Mouse (Mus musculus) left cerebral cortex, postnatal 14 days (tissue): Measurements from ENCODE around the gene Fkbp9. TPM values are rescaled to one million over a fixed set of nuclear protein-coding genes. Genes with fewer than 3 reads are reported as not detected.

Source experiments
- DNase-seq, 2 experiments: peaks; one replicate each; pipeline ENCODE4 v3.0.0; 2021 to 2022; ENCODE audit warnings: low spot score in 2 of 2, mixed read lengths in 1 of 2
- intact Hi-C: fragments of 180-260 bp; cut with DNase I; formaldehyde crosslinking; loops from one replicate; pipeline ENCODE4 v1.15.1; 2025
- total RNA-seq, 2 experiments: library from RNA; stranded (reverse); gene quantifications; 2 replicates each; pipeline ENCODE4 v1.2.3; 2021

The Fkbp9 gene
- total RNA-seq, 2 experiments from 2014 or later, result 26.7 to 27.5 TPM

DNA sequence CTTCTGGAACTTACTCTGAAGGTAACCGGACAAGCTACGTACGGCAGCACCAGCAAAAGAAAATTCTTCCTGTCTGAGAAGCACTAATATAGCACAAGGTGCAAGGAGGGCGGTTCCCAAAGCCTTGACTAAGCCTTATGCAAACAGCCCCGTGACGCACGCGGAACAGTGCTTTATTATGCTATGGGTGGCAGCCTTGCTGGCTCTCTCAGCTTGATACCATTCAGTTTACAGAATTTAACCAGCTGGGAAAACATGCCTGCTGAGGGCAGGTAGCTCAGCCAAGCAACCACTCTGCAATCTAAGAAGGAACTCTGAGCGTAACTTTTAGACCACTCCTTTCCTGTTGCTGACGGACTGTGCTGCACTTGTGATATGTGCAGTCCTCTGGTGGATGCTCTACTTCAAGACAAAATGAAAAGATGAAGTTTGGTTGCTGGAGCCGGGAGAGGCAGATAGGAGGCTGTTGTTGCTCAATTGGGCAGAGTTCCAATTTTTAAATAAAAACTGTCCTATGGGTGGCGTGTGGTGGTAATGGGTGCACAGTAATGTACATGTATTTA lies 70.0 kb downstream of the Fkbp9 start:
- peak in 1 of 2 experiments; percentile 46 for DNase-seq
- intact Hi-C loops, result no loop called here

GRCm38 (mm10) chr6:56902606-56903520 lies 71.0 kb downstream of the Fkbp9 start:
- no peak for DNase-seq

DNA sequence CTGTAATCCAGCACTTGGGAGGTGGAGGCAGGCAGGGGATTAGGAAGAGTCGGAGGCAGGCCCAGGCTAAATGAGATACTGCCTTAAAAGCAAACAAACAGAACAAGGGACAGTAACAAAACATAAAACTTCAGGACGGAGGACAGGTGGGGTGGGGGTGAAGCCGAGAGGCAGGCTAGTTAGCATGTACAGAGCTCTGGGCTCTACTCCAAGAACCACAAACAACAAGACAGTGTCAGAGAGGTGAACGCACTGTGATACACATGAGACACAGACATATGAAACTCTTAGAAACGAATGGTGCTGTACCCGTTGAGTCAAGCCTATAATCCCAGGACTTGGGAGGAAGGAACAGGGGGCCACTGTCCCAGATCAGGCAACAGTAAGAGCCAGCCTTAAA lies 72.0 kb downstream of the Fkbp9 start:
- intact Hi-C loops, result no loop called here
- DNase-seq, result no peak

More at GRCm38 (mm10) chr6:56902606-56903520, 71.0 kb downstream of the Fkbp9 start:
- intact Hi-C loops, result no loop called here

- DNase-seq, result peak in 1 of 2 experiments; percentile 46
- intact Hi-C loops, result no loop called here
Observed at GRCm38 (mm10) chr6:56904330-56904729, 72.5 kb downstream of the Fkbp9 start.

DNA sequence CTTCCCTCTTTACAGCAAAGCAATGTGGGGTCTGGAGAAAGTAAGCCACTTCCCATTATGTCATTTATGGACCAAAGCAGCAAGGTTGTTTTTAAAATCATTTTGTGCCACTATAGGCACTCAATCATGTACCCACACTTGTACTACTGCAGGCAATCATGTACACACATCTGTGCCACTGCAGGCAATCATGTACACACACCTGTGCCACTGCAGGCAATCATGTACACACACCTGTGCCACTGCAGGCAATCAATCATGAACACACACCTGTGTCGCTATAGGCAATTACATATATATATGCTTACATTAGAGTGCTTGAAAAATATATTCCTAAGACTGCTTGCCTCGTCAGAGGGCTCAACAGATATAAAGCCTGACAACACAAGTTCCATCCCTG lies 73.1 kb downstream of the Fkbp9 start:
- intact Hi-C loops, result no loop called here
- no peak for DNase-seq

DNA sequence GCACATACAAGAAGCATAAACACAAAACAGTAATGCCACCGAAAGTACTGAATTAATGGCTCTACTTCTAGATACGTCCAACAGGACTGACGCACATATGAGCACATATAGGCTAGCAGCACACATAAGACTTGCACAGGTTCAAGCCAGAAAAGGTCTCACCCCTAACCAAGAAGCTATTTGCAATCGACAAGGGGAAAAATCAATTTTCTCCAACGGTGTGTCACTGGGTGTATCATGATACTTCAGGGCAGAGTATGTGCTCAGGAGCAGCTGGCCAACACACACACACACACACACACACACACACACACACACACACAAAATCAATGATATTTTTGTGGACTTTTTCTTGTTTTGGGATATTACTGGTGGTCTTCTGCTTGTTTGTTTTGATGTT lies 73.6 kb downstream of the Fkbp9 start:
- no peak for DNase-seq
- intact Hi-C loops, result no loop called here

GRCm38 (mm10) chr6:56906121-56906846 lies 74.4 kb downstream of the Fkbp9 start:
- intact Hi-C loops, result no loop called here
- no peak for DNase-seq

GRCm38 (mm10) chr6:56907973-56908372 lies 76.1 kb downstream of the Fkbp9 start:
- intact Hi-C loops, result loop anchor here (2.0 kb wide), 1 partner anchor 99 kb away; no protein-coding TSS in a partner anchor
- no peak for DNase-seq

DNA sequence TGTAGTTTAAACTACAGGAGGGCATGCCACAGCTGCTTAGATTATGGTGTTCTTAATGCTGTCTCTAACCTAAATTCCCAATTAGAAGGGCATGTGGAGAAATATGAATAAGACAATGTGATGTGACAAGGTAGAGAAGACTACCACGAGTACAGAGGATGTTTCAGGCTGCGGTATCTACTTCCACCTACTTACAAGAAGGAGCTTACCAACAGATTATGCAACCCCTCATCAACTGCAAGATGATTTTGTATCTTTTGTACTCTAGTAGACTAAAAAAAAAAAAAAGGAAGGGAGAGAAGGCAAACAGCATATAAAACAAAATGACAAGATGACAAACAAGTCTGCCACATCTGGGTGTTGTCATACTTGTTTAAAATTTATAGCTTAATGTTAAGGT lies 76.5 kb downstream of the Fkbp9 start:
- no peak for DNase-seq
- intact Hi-C loops, result loop anchor here (2.0 kb wide), 1 partner anchor 100 kb away; no protein-coding TSS in a partner anchor

- intact Hi-C loops, result loop anchor here (2.0 kb wide), 1 partner anchor 100 kb away; no protein-coding TSS in a partner anchor
- peak; percentile 74 to 75 for DNase-seq
Observed at GRCm38 (mm10) chr6:56908912-56909311, 77.1 kb downstream of the Fkbp9 start.

DNA sequence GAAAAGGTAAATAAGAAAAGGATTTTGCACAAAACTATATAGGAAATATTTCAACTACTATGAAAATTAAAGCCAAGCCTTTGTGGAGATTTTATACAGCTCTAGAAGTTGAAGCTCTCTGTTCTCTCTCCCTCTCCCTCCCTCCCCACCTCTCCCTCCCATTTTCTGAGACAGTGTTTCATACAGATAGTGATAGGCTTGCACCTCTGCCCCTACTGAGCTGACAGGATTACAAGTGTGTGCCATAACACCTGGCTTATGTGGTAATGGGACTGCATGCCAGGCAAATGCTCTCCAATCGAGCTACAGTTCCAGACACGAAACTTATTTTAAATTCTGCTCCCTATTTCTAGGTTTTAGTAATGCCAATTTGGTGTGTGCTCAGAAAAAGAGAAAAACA lies 79.1 kb downstream of the Fkbp9 start:
- intact Hi-C loops, result no loop called here
- no peak for DNase-seq

DNA sequence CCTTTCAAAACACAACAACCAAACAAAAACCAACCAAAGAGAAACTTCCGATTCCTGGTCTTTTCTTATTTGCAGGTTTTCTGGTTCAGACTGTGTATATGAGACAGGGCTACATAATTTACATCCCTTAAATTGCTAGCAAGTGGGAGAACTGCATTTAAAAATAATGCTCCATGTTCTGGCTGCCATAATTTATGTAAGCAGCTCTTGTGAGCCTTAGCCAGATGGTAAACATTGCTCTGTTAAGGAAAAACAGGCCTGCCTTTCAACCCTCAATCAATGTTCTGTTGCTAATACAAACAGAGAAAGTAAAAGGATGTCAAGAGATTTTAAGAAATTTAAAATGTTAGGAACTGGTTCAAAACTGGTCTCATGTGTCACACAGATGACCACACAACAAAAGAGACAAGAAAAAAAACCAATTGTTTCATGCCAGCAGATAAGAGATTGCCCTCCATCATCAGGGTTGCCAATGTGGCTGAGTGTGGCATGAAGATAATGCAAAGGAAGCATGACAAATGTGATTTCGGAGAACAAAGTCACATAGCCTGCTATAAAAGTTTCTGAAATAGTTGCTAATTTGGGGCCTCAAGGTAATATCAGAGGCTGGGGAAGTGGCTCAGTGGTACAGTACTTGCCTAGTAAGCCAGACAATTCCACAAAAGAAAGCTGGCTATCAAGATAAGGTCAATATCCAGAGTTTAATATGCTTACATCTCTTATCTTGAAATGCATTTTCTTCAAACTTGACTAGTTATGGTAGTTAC lies 81.4 kb downstream of the Fkbp9 start:
- peak in 1 of 2 experiments; percentile 42 for DNase-seq

DNA sequence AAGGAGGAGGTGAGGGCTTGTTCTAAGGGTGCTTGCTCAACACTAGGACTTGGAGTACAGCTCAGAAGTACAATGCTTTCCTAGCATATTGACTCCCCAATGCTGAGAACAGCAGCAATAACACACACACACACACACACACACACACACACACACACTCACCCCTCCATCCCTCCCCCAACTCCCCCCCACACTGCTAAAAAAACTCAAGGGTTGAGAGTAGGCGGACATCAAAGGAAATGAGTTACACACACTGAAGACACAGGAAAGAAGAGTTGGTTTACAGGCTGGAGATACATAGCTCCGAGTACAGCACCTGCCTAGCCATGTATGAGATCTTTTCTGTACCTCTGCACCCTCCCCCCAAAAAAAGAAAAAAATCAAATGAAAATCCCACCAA lies 84.4 kb downstream of the Fkbp9 start:
- no peak for DNase-seq
- intact Hi-C loops, result no loop called here

More for the DNA sequence above, 81.4 kb downstream of the Fkbp9 start:
- intact Hi-C loops, result no loop called here

- intact Hi-C loops, result no loop called here
- no peak for DNase-seq
Observed at GRCm38 (mm10) chr6:56917578-56918368, 85.9 kb downstream of the Fkbp9 start.

GRCm38 (mm10) chr6:56919330-56920044 lies 87.6 kb downstream of the Fkbp9 start:
- no peak for DNase-seq
- intact Hi-C loops, result no loop called here

GRCm38 (mm10) chr6:56920222-56921092 lies 88.6 kb downstream of the Fkbp9 start:
- DNase-seq, result no peak
- intact Hi-C loops, result no loop called here

DNA sequence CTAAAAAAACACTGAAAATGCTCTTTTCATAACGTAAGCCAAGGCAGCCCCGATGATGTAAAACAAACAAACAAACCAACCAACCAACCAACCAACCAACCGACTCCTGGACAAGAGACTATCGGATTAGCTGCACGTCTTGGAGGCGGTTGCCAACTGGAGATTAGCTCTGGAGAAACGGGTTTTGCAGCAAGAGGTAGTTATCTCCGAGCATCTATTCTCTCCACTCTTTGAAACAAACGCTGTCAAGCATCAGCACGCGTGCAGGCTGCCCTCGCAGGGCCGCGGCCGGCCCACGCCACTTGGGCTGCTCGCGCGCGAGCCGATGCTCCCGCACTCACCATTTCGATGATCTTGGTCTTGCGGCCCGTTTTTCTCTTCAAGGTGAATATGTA lies 91.5 kb downstream of the Fkbp9 start:
- intact Hi-C loops, result no loop called here
- no peak for DNase-seq
